Mouse (Mus musculus) erythroblast, embryonic 14.5 days (primary cell): ENCODE measurements around the gene Sec14l5.

ENCODE experiments used
- GATA1 ChIP-seq: IDR thresholded peaks from 2 replicates; pipeline ENCODE4 v1.6.1; 2012; ENCODE audit warnings: low read length, inconsistent platforms, mixed read lengths
- TAL1 ChIP-seq: IDR thresholded peaks from 3 replicates; pipeline ENCODE4 v1.6.1; 2012; ENCODE audit warnings: low read length, inconsistent platforms, mixed read lengths

DNA sequence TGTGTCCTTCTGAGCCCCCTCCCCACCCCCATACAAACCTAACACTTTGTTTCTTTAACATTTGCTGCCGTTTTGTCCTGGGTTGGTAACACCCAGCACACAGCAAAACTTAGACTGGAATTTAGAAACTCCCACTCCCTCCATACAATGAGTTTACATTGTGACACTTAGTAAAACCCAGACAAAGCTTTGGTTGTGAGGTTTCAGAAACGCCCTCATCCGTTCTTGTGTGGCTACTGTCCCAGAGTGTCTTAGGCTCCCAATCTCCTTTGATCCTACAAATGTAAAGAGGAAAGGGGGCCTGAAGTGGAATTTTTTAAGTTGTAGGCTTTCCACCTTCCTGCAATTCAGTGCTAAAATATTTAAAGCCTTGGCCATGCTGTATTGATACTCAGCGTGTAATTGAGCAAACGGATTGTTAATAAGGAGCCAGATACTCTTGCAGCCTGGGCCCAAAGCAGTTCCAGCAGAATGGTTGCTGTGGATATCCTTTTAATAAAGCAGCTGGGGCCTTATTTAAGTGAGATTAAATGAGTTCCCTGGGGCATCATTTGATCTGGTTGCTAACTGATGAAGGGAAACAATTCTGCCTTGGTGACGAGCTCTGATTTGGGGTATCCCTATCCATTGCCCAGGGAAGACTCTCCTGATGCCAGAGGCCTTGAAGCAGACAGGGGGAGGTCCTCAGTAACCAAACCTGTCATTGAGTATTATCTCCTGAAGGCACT, 6.6 kb downstream of the Sec14l5 start:
- no peak for TF ChIP-seq GATA1
- TF ChIP-seq TAL1 = no peak
